Mouse (Mus musculus) T-helper 1 cell (primary cell): ENCODE data around the gene Nap1l2.

Experiments used
- in situ Hi-C: fragments of 300-600 bp; cut with MboI, MseI; formaldehyde crosslinking; loops from one replicate; pipeline ENCODE4 v1.15.1; 2025; ENCODE audit warnings: high pct_unique_total_duplicates

Nap1l2 gene

DNA sequence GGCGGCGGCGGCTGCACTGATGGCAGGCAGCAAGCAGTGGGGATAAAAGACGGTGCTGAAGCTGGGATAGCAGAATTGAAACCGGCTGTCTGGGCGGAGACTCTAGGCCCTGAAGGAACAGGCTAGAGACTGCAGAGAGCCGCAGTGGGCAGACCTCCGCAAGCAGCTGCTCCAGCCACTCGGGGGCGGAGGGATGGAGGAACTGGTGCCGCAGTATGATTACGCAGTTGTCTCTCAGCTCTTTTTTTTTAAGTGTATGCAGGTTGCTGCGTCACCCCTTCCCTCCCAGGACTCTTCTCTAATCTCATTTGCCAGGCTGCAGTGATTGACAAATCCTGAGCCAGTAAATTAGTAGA, at the start of gene Nap1l2:
TSS of gene Nap1l2 (minus strand) at position 210 of the 356 bp plus-strand sequence.
- in situ Hi-C loops, result no loop called here

DNA sequence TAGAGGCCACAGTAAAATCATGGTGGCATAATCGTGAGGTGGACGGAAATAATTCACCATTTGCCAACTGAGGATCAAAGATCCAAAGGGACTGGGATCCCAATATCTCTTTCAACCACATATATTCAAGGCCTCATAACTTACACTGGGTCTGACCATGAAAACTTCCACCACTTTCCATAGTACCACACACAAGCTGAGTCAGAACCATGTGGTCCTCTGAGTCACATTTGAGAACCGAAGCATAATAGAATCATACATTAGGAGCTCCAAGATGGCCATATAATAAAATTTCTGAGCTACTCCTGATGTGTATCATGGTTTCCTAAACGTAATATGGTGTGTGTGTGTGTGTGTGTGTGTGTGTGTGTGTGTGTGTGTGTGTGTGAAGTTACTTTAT, 28.8 kb upstream of the Nap1l2 start:
- in situ Hi-C loops, result no loop called here

DNA sequence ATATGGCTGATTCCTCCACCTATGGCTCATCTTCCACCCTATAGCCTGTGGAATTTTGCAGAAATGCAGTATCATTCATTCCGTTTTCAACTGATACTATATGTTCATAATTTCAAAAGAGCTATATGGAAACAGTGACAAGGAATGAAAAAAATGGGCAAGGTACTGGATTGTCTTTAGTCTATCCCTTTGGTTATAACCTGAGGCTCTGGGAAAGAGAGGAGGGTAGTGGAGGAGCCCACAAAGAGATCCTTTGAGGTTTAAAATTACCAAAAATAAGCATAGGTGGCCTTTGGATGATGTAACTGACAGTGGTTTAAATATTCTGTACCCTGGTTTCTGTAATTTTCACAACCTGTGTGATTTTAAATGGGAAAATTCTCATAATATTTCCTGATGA, 389 bp upstream of the Nap1l2 start:
- in situ Hi-C loops, result no loop called here

DNA sequence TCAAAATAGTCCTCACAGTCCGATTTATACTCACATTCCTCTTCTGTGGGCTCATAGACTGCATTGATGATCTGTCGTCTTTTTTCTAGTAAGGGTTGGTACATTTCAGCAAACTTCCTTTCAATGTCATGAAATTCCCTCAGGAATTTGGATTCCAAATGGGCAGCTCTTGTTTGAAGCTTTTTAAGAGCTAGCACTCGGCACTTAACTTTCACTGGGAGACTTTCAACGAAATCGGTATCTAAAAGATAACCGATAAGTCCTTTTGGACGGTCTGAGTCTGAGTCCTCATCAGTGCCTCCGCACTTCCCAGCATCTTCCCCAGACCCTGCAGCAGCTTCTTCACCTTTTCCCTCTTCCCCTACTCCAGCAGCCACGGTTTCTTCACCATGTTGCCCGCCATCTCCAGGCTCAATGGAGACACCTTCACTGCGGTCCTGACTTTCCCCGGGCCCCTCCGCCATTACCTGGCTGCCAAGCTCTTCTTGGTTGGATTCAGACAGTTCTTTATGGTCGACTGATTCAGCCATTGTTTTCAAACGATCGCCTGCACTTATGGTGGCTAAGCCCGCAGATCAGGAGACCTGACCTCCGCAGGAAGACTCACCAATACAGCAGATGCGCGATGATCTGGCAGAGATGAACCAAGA, 534 bp downstream of the Nap1l2 start:
- in situ Hi-C loops, result no loop called here

DNA sequence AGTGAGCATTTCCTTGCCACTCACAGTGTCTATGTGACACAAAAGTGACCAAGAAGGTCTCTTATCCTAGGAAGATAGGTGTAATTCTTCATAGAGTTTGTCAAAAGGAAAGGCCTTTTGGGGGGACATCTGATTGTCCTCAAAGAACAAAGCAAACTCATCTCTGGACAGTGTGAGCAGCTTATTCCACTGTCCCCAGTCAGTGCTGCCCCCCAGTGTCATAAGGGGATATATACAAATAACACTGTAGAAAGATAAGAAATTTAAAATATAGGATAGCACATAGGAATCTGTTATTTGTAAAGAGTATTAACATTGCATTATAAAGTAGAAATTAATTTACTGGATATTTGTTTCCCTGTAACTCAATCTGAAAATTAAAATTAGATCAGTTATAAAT, 2.9 kb downstream of the Nap1l2 start:
- in situ Hi-C loops, result no loop called here

DNA sequence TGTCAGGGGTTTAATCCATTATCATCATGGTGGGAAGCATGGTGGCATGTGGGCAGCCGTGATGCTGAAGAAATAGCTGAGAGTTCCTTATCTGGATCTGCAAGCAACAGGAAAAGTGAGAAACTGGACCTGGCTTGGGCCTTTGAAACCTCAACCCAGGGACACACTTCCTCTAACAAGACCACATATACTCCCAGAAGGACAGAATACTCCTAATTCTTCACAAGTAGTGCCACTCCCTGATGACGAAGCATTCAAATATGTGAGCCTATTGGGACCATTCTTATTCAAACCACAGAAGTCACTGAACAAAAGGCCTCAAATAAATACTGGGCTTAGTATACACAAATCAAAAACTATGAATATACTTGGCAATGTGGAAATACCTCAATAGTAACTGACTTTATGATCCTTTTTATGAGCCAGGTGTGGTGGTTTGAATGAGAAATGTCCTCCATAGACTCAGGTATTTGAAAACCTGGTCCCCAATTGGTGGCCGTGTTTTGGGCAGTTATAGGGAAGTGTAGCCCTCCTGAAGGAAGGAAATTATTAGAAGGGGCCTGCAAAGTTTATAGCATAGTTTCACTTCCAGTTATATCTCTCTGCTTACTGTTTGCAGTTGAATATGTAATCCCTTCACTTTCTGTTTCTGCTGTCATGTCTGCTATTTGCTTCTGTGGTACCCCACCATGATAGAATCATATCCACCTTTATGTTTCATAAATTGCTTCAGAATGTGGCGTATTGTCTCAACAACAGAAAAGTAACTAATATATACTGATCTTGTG, 6.5 kb downstream of the Nap1l2 start:
- in situ Hi-C loops, result no loop called here

DNA sequence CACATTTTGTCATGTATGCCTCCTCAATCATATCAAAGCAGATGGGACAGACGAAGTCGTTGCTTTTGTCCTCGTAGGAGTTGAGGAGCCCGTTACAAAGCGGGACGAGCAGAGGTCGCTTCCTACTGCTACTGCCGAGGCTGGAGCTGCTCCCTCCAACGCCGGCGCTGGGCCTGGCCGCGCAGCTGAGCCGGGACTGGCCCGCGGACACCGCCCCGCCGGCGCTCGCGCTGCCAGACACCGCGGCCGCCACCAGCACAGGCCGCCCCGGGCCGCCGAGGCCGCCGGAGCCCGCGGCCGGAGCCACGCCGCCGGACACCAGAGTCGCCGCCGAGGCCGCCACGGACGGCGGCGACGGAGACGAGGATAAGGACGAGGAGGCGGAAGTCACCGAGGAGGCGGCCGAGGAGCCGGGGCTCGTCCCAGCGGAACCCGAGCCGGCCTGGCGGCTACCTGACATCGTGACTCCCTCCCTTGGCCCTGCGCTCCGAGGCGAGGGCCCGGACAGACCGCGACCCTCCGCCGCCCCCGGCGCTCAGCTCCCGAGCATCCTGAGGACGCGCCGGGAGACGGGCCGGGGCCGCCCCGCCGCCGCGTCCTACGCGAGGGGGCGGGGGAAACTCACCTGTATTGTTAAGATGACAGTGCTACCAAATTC, 21.4 kb downstream of the Nap1l2 start:
- in situ Hi-C loops, result loop anchor here (25.0 kb wide), 1 partner anchor 1628 kb away; the partner anchor contains the start of gene Taf1

DNA sequence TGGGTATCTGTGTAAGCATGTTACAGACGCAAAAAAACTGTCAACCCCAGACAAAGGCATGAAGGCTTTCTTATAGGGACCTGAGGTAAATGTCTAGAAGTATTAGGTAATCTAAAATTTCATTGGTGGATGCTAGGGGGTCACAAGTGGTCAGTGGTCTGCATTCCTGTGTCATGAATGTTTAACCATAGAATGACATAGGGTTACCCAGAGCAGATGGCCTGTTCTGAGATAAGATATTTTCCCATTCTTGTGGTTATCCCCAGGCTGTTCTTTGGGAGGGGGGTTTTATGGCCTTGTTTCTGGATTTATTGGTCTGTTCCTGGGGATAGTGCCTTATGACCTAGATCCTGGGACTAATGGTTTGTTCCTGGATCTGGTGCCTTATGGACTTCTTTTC, 30.3 kb downstream of the Nap1l2 start:
- in situ Hi-C loops, result loop anchor here (25.0 kb wide), 1 partner anchor 1619 kb away; the partner anchor contains the start of gene Taf1

DNA sequence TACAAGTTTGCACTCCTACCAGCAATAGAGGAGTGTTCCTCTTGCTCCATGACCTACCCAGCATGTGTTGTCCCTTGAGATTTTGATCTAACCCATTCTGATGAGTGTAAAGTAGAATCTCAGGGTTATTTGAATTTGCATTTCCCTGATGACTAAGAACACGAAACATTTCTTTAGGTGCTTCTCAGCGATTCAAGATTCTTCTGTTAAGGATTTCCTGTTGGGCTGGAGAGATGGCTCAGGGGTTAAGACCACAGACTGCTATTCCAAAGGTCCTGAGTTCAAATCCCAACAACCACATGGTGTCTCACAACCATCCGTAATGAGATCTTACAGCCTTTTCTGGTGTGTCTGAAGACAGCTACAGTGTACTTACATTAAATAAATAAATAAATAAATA, 47.9 kb downstream of the Nap1l2 start:
- in situ Hi-C loops, result no loop called here
